Mouse (Mus musculus): ENCODE data around the gene Krt73. TPM values are rescaled to one million over a fixed set of nuclear protein-coding genes. Genes with fewer than 3 reads are reported as not detected.

The Krt73 gene
- 1 to 10 TPM; 1.5 to 1.6 TPM for total RNA-seq (2021)

- no peak for DNase-seq (ENCODE audit: low spot score in 2 of 2)
- intact Hi-C loops (cut with DNase I): loop anchor here (5.0 kb wide), 1 partner anchor 45 kb away; no protein-coding TSS in a partner anchor
These were observed at the start of gene Krt73 for GRCm38 (mm10) chr15:101802296-101802835. Gene Krt73 (minus strand): TSS chr15:101802346.

- no peak for DNase-seq (ENCODE audit: low spot score in 2 of 2)
- intact Hi-C loops (cut with DNase I): no loop called here
These were observed 48.5 kb upstream of the Krt73 start, which contains the start of gene Krt1 for GRCm38 (mm10) chr15:101850694-101851093. Gene Krt1 (minus strand): TSS chr15:101850794.

DNA sequence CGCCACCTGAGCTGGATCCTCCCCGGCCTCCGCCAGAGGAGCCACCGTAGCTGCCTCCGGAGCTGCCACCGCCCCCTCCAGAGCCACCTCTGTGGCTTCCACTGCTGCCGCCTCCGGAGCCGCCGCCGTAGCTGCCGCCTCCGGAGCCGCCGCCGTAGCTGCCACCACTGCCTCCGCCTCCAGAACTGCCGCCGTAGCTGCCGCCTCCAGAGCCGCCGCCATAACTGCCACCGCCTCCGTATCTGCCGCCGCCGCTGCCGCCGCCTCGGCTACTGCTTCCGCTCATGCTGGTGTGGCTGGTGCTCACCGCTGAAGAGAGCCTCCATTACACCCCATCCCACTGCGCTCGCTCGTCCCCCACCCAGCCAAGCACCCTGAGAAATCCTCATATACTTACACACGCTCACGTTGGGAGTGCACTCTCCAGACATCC, 43.8 kb upstream of the Krt73 start:
- intact Hi-C loops (cut with DNase I): loop anchor here (5.0 kb wide), 1 partner anchor 44 kb away; the partner anchor contains the start of gene Krt73
- DNase-seq (ENCODE audit: low spot score in 2 of 2): peak; percentile 49 to 61

DNA sequence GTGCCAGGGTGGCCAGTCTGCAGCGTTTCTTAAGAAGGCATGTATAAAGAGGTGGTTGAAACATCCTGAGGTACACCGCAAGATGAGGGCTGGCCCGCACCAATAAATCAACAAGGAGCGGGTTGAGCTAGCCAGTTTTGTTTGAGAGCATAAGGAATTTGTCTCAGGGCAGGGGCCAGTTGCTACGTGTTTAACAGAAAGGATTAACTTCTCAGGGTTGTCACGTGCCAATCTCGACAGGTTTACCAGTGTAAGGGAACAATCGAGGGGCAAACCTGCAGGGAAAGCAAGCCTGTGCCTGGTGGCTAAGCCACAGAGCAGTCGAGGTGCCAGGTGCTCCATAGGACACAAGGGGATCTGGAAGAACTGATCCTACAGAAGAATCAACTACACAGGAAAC, 41.0 kb upstream of the Krt73 start:
- DNase-seq (ENCODE audit: low spot score in 2 of 2): no peak

GRCm38 (mm10) chr15:101834784-101835328, 32.7 kb upstream of the Krt73 start:
- intact Hi-C loops (cut with DNase I): no loop called here
- DNase-seq (ENCODE audit: low spot score in 2 of 2): no peak

More for the DNA sequence above, 41.0 kb upstream of the Krt73 start:
- intact Hi-C loops (cut with DNase I): no loop called here

DNA sequence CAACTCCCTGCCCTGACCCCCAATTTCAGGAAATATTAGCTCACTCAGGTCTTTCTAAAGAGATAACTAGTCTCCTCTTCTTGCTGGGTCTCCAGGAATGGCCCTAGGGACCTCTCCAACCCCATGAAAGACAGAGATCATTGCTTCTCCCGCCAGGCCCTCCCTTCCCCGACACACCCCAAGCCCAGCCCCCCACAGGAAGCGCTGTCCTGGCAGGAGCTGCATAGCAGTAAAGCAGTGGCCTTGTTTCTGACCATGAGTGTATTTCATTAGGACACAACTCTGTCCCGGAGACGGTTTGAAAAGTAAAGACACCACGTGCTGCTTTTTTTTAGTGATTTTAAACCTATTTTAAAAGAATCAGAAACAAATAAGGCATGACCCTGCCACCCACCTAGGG, 31.0 kb upstream of the Krt73 start:
- intact Hi-C loops (cut with DNase I): no loop called here
- DNase-seq (ENCODE audit: low spot score in 2 of 2): no peak

DNA sequence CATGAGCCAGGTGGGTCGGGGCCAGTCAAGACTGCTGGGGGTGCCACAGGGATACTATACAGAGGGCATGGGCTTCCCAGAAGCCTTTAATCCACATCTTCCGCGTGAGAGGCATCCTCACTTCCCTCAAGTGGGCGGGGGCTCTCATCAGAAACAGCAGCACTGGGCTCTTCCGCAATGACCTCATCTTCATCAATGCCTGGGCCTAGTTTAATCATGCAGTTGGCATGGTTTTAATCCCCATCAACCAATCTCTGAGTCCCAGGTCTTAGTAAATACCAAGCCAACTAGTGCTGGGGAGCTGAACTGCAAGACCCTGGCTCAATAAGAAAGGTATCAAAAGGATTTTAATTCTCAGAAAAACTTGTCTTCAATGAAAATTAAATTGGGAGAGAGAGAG, 27.3 kb upstream of the Krt73 start:
- DNase-seq (ENCODE audit: low spot score in 2 of 2): no peak
- intact Hi-C loops (cut with DNase I): no loop called here

GRCm38 (mm10) chr15:101821786-101822185, 19.6 kb upstream of the Krt73 start:
- DNase-seq (ENCODE audit: low spot score in 2 of 2): no peak
- intact Hi-C loops (cut with DNase I): no loop called here

DNA sequence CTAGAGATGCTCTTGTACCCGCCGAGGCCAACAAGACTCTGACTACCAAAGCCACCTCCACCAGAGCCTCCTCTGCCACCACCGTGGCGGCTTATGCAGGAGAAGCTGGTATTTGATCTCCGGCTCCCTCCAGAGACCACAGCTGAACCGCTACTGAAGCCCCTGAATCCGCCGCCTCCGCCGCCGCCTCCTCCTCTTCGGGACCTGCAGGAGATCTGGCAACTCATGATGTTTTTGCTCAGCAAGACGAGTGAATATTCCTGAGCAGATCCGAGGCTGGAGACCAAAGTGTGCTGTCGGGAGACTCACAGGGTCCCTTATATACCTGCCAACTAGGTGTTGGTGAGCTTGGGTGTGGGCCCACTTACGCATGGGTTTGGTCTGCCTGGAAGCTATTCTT, 15.7 kb upstream of the Krt73 start, which contains the start of gene Krt2:
Krt2 (minus strand) TSS at position 295 of the 400 bp plus-strand sequence.
- intact Hi-C loops (cut with DNase I): no loop called here
- DNase-seq (ENCODE audit: low spot score in 2 of 2): no peak

DNA sequence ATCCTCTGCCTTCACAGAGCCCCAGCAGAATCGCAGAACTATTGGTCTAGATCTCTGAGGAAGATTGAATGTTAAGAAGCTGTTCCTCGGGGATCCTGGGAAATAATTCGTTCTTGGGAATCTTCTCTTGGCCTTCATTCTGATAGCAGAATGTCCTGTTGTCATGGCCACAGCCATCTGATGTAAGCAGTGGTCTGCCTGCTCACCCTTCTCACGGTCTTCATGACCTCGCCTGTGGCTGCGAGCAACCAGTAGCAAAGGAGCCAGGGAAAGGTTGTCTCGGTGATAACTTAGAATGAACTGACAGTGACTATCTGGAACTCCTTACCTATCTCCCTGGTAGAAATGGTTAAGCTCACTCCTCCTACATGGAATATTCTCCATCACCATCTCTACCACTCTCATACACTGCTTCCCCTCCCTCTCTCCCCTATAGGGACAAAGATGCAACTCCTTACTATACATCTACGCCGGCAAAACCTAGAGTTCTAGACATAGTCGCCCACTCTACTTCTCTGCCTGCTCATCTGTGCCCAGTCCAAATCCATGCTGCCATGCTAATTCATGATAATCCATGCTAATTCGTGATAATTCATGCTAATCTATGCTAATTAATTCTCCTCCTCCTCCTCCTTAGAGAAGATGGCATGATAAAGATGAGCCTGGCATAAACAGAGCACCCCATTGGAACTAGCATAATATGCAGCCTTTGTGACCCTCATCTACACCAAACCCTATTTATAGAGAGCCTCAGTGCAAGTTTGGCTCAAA, 1.1 kb upstream of the Krt73 start:
- DNase-seq (ENCODE audit: low spot score in 2 of 2): peak; percentile 28 to 50
- intact Hi-C loops (cut with DNase I): loop anchor here (5.0 kb wide), 1 partner anchor 44 kb away; no protein-coding TSS in a partner anchor

- DNase-seq (ENCODE audit: low spot score in 2 of 2): no peak
- intact Hi-C loops (cut with DNase I): no loop called here
These were observed 11.3 kb downstream of the Krt73 start for GRCm38 (mm10) chr15:101790867-101791266.

DNA sequence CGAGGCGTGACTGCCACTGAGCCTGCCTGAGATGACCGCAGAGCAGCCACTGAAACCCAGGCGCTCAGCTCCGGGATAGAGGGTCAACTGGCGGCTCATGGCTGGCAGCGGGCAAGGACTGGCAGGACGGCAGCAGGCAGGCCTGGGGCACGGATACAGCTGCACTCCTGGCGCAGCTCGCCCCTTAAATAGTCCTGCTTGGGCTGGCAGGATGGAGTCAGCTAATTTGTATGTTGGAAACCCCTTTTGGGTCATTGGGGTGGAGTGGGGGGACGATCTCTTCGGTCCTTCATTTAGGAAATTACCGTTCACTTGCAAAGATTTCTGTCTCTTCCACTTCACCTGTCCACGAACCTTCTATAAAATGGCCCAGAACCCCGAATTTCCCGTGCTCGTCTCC, 15.8 kb downstream of the Krt73 start, which contains the start of gene Krt72:
Krt72 (minus strand) TSS at position 101 of the 400 bp plus-strand sequence.
- intact Hi-C loops (cut with DNase I): no loop called here
- no peak for DNase-seq (ENCODE audit: low spot score in 2 of 2)

GRCm38 (mm10) chr15:101773420-101773819, 28.7 kb downstream of the Krt73 start:
- intact Hi-C loops (cut with DNase I): loop anchor here (2.0 kb wide), 1 partner anchor 253 kb away; no protein-coding TSS in a partner anchor
- DNase-seq (ENCODE audit: low spot score in 2 of 2): no peak

DNA sequence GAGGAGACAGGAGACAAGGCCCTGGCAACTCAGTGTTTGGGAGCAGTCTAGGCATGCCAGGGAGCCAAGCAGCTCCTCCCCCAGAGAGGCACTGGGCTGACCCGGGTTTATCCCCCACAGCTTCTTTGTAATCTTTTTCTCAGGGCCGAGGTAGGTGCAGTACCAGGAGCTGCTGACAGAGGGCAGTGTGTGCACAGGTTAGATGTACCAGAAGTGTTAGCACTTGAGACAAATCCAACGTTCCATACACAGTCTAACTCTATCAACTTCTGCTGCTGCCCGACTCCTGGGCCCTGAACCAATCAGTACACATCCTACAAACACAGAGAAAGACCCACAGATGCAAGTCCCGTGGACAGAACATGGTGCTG, 29.4 kb downstream of the Krt73 start:
- intact Hi-C loops (cut with DNase I): loop anchor here (1.0 to 2.0 kb wide), 3 partner anchors 201 to 433 kb away; no protein-coding TSS in a partner anchor
- peak; percentile 81 to 85 for DNase-seq (ENCODE audit: low spot score in 2 of 2)

GRCm38 (mm10) chr15:101772080-101772710, 30.0 kb downstream of the Krt73 start:
- intact Hi-C loops (cut with DNase I): loop anchor here (1.0 to 2.0 kb wide), 3 partner anchors 201 to 433 kb away; no protein-coding TSS in a partner anchor
- DNase-seq (ENCODE audit: low spot score in 2 of 2): no peak

DNA sequence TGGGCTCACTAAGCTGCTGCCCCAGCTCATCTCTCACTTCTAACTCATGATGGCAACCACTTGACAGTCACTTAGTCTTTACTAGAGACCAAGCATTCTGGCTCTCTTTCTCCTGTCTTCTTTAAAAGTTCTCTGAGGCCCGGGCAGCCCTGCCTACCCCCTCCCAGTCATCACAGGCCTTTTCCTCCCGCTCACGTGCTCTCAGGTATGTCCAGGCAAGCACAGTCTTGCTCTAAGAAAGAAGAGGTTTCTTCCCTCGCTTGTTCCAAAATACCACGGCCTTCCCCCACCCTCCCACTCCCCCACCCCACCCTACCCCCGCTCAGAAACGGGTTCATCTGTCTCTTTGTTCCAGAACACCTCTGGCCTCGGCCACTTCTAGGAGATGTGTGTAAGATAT, 31.9 kb downstream of the Krt73 start:
- DNase-seq (ENCODE audit: low spot score in 2 of 2): no peak
- intact Hi-C loops (cut with DNase I): no loop called here
